Mouse (Mus musculus): ENCODE measurements around the gene Rsrc2. TPM values are rescaled to one million over a fixed set of nuclear protein-coding genes. Genes with fewer than 3 reads are reported as not detected.
"Not testable (repeated sequence)": the region's sequence is repeated elsewhere in the genome, so short reads cannot be mapped to it uniquely, and the experiment has no call there.

Gene Rsrc2
- 112 and 156 TPM in 2 replicates for total RNA-seq (2015; ENCODE audit: low replicate concordance)
- total RNA-seq (2017; ENCODE audit: low replicate concordance): 185 and 272 TPM in 2 replicates

GRCm38 (mm10) chr5:123749065-123750064, at the start of gene Rsrc2, which contains the start of gene Kntc1:
Gene Rsrc2 (minus strand): TSS chr5:123749414.
Gene Kntc1 (plus strand): TSS chr5:123749716.
- peak; percentile 92 for ATAC-seq (replicated peaks; ENCODE audit: low FRiP score, poor library complexity, severe bottlenecking)

- ATAC-seq (replicated peaks; ENCODE audit: low FRiP score, poor library complexity, severe bottlenecking): no peak
Measured at GRCm38 (mm10) chr5:123793081-123793480, 43.9 kb upstream of the Rsrc2 start.

GRCm38 (mm10) chr5:123788976-123789375, 39.8 kb upstream of the Rsrc2 start:
- no peak for ATAC-seq (replicated peaks; ENCODE audit: low FRiP score, poor library complexity, severe bottlenecking)

- no peak for ATAC-seq (replicated peaks; ENCODE audit: low FRiP score, poor library complexity, severe bottlenecking)
Measured at GRCm38 (mm10) chr5:123781864-123782263, 32.6 kb upstream of the Rsrc2 start.

- no peak for ATAC-seq (replicated peaks; ENCODE audit: low FRiP score, poor library complexity, severe bottlenecking)
Measured at GRCm38 (mm10) chr5:123780716-123781115, 31.5 kb upstream of the Rsrc2 start.

GRCm38 (mm10) chr5:123773441-123773840, 24.2 kb upstream of the Rsrc2 start:
- ATAC-seq (replicated peaks; ENCODE audit: low FRiP score, poor library complexity, severe bottlenecking): no peak

- not testable (repeated sequence) for ATAC-seq (replicated peaks; ENCODE audit: low FRiP score, poor library complexity, severe bottlenecking)
Measured at GRCm38 (mm10) chr5:123766455-123766854, 17.2 kb upstream of the Rsrc2 start.

GRCm38 (mm10) chr5:123765506-123765905, 16.3 kb upstream of the Rsrc2 start:
- ATAC-seq (replicated peaks; ENCODE audit: low FRiP score, poor library complexity, severe bottlenecking): no peak

GRCm38 (mm10) chr5:123748339-123749064, 712 bp downstream of the Rsrc2 start:
- peak; percentile 6; the same call in 1 of the 2 replicates for ATAC-seq (replicated peaks; ENCODE audit: low FRiP score, poor library complexity, severe bottlenecking)

- ATAC-seq (replicated peaks; ENCODE audit: low FRiP score, poor library complexity, severe bottlenecking): no peak
Measured at GRCm38 (mm10) chr5:123747604-123748003, 1.6 kb downstream of the Rsrc2 start.

GRCm38 (mm10) chr5:123746253-123746652, 3.0 kb downstream of the Rsrc2 start:
- ATAC-seq (replicated peaks; ENCODE audit: low FRiP score, poor library complexity, severe bottlenecking): no peak

GRCm38 (mm10) chr5:123744358-123744757, 4.9 kb downstream of the Rsrc2 start:
- no peak for ATAC-seq (replicated peaks; ENCODE audit: low FRiP score, poor library complexity, severe bottlenecking)

- ATAC-seq (replicated peaks; ENCODE audit: low FRiP score, poor library complexity, severe bottlenecking): no peak
Measured at GRCm38 (mm10) chr5:123730981-123731380, 18.2 kb downstream of the Rsrc2 start.

GRCm38 (mm10) chr5:123723816-123724215, 25.4 kb downstream of the Rsrc2 start:
- ATAC-seq (replicated peaks; ENCODE audit: low FRiP score, poor library complexity, severe bottlenecking): not testable (repeated sequence)

- ATAC-seq (replicated peaks; ENCODE audit: low FRiP score, poor library complexity, severe bottlenecking): peak; percentile 98
Measured at GRCm38 (mm10) chr5:123720328-123721311, 28.6 kb downstream of the Rsrc2 start, which contains the start of gene Zcchc8. Gene Zcchc8 (minus strand): TSS chr5:123721100.

- ATAC-seq (replicated peaks; ENCODE audit: low FRiP score, poor library complexity, severe bottlenecking): no peak
Measured at GRCm38 (mm10) chr5:123714622-123715021, 34.6 kb downstream of the Rsrc2 start.

- ATAC-seq (replicated peaks; ENCODE audit: low FRiP score, poor library complexity, severe bottlenecking): no peak
Measured at GRCm38 (mm10) chr5:123713782-123714181, 35.4 kb downstream of the Rsrc2 start.

- ATAC-seq (replicated peaks; ENCODE audit: low FRiP score, poor library complexity, severe bottlenecking): no peak
Measured at GRCm38 (mm10) chr5:123709571-123709970, 39.6 kb downstream of the Rsrc2 start.

- no peak for ATAC-seq (replicated peaks; ENCODE audit: low FRiP score, poor library complexity, severe bottlenecking)
Measured at GRCm38 (mm10) chr5:123708598-123708997, 40.6 kb downstream of the Rsrc2 start.

Data from erythroid progenitor cell, adult 5-6 weeks (primary cell).